Mouse (Mus musculus): ENCODE results near the gene Slc35e3.

The Slc35e3 gene

DNA sequence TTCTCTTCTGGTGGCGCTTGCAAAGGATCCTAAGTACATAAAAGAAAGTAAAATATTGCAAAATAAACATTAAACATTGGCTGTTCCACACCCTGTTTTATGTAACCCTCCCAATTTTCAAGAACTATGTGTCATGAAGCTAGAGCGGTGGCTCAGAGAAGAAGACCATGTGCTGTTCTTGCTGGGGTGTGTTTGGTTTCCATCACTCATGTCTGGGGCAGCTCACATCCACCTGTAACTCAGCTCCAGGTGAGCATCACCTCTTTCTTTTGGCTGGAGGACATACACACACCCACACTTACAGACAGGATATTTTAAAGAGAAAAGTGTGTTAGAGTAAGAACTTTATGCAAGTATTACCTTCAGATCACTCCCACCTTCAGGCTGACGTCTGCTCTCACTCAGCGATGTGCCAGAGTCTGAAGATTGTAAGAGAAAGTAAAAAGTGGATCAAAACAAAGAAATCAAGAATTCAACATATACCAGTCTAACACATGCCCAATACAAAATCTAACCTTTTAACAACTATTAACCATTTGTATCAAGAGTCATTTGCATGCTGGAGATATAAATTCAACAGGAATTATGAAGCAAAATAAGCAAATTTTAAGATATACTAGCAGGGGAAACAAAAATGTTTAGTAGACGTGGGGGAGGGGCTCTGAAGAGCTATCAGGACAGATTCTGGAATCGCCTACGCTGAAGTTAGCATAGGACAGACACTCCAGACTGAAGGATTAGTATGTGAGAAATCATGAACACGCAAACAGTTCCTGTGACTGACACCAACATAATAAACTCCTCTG is 49.9 kb downstream of the Slc35e3 start:
- no peak for DNase-seq

DNA sequence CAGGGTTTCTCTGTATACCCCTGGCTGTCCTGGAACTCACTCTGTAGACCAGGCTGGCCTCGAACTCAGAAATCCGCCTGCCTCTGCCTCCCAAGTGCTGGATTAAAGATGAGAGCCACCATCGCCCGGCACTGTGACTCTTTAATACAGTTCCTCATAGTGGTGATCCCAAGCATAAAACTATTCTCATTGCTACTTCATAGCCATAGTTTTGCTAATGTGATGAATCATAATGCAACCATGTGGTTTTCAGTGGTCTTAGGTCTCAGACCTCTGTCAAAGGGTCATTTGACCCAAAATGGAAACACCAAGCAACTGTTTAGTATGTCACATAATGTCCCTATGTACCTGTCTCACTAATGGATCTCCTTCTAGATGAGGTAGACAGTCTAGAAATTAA is 50.6 kb downstream of the Slc35e3 start:
- no peak for DNase-seq

DNA sequence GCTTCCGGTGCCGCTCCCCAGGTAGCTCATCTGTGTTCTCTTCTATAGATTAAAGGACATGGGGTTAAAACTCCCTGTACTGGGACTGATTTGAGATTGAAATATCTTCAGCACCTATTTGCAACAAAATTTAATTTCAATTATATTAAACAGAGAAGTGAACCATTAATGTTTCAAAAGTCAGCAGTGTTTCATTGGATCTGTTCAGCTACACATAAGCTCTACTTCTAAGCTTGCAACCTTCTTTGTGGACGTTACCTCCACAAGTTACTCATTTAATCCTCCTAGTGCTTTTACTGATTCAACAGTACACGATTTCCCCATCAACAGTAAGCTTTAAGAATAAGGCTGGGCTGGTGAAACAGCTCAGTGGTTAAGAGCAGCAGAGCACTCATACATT is 51.1 kb downstream of the Slc35e3 start:
- DNase-seq: no peak

DNA sequence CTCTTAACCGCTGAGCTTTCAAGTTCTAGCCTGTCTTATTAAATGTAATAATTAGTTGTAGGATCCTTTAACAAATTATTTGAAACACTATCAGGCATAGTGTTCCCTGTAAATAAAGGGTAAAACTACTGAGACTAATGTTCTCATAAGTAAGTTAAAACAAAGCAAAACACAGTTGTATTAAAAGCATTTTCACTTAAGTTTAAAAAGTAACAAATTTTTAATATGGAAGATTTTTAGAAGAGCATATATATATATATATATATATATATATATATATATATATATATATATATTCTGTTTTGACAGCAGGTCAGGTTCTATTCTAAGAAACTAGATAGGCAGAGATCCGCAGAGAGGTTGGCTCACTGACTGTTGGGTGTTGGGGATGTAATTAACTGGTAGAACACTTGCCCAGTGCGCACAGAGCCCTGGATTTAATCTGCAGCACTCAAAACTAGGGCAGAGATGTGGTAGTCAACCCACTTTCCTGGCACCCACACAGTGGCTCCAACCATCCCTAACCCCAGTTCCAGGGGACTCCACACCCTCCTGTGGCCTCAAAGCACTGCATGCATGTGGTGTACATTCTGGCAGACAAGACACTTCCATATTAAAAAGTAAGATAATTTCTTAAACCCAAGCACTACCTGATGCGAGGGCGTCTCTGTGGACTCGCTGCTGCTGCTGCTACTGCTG is 51.8 kb downstream of the Slc35e3 start:
- DNase-seq: no peak

DNA sequence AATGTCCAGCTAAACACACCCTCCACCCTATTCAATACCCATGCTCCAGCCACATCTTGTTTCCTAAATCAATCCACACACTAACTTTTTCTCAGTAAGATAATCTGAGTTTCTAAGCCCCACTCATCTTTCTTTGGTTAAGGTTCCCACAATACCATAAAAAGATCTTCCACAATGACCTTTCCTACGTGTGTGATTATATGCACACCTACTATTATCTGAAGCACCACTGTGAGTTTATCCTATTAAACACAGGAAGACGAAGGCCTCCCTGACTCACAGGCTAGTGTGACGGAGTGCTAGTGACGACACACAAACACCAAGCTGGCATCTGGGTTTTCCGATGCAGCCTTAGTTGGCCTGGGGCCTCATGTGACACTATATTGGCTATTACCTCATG is 53.2 kb downstream of the Slc35e3 start:
- no peak for DNase-seq

DNA sequence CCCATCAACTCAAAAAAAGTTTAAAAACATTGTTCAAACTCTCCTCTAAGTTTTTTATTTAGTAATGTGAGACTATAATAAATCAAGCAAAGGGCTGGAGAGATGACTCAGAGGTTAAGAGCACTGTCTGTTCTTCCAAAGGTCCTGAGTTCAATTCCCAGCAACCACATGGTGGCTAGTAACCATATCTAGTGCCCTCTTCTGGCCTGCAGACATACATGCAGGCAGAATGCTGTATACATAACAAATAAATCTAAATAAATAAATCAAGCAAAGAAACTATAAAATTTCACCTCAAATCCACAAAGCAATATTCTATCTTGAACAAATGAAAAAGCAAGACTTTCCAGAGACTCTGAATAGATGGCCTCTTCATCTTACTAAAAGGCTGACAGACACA is 54.0 kb downstream of the Slc35e3 start:
- no peak for DNase-seq

DNA sequence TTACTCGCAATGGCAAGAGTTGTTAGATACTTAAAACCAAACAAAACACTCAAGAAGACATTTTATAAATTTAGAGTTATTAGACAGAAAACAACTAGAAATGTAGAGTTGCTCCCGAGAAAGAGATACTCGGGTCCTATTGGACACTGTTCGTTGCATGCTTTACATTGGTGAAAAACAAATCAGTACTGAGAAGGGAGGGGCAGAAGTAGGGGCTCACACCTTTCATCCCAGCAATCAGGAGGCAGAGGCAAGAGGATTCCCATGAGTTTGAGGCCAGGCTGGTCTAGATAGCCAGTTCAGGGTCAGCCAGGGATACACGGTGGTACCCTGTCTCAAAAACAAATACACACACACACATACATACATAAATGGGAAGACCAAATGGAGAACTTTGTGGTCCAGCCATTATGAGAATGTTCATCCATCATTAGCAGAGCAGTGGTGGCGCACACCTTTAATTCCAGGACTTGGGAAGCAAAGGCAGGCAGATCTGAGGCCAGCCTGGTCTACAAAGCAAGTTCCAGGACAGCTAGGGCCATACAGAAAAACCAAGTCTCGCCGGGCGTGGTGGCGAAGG is 54.7 kb downstream of the Slc35e3 start:
- no peak for DNase-seq

DNA sequence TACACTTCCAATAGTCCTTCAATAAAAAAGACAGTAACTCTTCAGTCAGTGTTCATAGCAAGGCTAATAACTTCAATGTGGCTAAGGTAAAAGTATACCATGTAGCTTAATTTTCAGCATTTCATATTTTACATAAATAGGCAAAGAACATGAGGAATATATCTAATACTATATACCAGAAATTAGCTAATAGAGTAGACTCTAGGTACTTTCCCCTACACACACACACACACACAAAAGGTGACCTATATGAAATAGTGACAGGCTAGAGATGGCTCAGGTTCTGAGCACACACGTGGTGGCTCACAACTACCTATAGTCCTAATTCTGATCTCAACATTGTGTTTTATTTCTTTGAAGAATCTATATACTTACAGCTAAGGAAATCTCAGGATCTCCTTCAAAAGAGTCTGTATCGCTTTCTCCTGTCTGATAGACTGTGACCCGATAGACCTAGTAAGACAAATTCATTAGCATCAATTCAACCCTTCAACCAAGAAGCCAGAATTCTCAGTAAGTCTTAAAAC is 55.3 kb downstream of the Slc35e3 start:
- DNase-seq: no peak

DNA sequence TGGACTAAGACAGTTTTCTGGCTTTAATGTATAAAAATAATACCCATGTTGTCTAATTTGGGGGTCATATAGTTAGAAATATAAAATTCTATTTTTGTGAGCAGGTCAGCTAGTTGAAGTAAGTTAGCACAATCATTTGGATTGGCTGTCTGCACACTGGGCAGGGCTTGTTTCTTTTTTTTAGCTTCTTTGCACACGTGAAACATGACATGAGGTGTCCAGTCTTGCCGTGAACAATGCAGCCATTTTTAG is 56.1 kb downstream of the Slc35e3 start:
- no peak for DNase-seq

DNA sequence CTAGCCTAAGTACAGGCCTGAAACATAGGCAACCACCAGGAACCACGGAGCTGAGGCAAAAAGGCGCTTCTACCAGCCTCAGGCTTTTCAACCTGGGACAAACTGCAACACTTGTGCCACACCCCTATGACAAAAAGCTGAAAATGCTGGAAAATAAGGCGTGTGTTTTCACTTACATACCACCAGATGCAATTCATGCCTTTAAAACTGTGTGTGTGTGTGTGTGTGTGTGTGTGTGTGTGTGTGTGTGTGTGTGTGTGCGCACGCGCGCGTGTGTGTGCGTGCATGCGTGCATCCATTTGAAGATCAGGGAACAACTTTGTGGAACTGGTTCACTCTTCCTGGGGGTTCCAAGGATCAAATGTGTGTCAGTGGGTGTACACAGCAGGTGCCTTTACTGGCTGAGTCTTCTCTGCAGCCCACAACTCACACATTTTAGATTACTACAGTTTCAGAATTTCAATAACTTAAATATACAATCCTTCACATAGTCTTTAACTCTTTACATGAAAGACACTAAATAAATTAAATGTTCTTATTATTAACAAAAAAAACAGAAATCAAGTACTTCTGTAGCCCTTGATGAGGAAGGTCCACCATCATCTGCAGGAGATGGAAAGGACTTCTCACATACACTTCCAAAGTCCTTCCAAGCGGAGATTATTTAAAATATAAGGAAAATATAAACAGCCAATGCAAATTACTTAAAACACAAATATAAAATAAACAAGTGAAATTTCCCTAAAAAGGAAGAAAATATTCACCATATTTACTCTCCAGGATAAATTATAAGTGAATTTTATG is 56.7 kb downstream of the Slc35e3 start:
- DNase-seq: no peak

DNA sequence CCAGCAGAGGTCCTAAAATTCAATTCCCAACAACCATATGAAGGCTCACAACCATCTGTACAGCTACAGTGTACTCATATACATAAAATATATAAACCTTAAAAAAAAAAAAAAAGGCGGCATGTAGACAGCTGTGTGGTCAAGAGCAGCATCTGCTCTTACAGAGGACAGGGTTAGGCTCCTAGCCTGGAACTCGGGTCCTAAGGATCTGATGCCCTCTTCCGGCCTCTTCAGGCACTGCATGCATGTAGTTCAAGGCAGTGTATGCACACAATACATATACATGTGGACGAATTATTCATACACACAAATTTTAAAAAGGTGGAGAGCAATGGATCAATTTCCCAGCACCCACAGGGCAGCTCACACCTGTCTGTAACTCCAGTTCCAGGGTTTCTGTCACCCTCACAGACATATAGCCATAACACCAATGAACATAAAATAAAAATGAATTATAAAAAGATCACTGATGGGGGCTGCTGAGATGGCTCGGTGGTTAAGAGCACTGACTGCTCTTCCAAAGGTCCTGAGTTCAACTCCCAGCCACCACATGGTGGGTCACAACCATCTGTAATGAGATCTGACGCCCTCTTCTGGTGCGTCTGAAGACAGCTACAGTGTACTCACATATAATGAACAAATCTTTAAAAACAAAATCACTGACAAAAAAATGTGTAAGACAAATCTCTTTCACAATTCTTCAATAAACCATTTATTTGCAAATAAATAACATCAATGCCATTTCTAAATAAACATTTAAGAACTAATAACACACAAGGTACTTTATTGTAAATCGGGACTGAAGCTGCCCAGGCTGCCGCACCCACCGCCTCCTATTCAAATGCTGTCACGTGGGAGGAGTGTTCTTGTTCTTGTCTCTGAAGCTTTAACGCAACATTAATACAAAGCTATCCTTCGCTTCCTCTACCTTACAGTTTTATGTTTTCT is 57.7 kb downstream of the Slc35e3 start:
- peak; percentile 39 to 45 for DNase-seq

DNA sequence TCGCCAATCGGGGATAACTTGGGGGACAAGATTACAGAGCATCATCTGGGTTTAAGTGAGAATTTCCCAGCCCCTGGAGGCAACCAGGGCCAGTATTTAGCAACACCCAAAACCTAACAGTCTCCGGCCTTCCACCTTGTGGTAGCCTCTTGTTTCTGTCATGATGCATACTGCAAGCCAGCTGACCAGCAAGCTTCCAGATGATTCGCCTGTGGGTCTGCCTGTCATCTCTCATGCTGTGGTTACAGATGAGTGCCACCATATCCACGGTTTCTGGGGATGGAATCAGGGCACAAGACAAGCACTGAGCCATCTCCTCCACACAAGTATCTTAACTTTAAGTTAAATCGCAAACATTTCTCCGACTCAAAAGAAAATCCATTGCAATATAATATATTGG is 58.6 kb downstream of the Slc35e3 start:
- DNase-seq: no peak

DNA sequence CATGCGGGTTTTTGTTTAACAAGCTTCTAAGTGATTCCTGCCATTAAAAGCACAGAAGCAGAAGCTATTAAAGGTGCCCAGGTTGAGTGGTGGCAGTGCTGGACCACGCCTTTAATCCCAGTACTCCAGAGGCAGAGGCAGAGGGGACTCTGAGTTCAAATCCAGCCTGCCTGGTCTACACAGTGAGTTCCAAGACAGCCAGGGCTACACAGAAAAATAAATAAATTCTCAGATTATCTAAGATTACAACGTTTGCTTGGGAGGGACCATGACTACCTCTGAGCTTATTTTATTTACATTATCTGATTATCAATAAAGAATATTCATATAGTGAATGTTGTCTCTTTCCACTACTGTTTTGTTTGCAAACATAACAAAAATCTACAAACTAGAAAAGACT is 59.1 kb downstream of the Slc35e3 start:
- no peak for DNase-seq

DNA sequence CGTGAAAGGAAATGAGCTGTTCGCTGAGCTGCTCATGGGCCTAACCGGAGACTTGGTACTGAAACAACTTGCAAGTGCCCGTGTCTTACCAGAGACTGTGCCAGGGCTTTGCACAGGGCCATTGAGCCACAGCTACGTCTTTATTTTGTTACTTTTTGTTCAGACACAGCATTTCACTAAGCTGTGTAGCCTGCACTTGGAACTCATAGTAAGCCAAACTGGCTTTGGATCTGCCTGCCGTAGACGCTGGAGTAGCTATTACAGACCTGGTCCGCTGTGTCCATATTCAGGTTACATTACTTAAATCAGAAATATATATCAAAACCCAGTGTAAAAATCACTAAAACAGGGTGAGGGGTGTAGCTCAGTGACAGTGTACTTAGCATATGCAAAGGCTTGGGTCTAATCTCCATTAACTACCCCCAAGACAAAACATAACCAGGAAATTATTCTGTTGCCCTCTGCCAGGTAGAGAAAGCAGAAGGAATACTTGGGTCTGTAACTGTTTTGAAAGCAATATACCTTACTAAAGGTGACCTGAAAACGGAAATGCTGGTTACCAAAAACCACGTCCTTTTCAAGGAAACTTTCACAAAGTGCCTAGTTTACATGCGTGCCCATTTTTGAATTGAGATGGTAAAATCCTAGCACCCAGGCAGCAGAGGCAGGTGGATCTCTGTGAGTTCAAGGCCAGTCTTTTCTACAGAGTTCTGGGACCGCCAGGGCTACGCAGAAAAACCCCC is 60.1 kb downstream of the Slc35e3 start:
- no peak for DNase-seq

DNA sequence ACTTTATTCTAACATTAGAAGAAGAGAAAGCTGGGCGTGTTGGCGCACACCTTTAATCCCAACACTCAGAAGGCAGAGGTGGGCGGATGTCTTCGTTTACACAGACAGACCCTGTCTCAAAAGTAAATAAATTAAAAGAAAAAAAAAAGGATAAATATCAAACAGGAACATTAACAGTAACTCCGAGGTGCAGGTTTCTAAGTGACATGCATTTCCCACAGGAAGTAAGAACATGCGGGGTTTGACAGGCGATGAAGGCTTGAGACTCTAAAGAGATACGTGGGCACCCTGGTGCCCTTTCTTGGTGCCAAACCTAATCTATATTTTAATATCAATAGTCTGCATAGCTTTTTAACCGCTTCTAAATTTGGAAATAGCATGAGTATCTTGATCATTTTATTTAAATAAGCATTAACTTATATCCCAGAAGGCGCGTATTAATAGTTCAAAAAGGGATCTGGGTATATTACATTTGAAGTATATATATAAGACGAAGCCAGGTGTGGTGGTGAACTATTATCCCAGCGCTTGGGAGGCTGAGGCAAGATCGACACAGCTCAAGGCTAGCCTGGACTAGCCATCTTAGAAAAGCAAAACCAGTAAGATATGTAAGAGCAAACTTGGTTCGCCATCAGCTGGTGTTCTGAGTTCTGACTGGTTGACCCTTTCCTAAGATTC is 60.9 kb downstream of the Slc35e3 start:
- no peak for DNase-seq

DNA sequence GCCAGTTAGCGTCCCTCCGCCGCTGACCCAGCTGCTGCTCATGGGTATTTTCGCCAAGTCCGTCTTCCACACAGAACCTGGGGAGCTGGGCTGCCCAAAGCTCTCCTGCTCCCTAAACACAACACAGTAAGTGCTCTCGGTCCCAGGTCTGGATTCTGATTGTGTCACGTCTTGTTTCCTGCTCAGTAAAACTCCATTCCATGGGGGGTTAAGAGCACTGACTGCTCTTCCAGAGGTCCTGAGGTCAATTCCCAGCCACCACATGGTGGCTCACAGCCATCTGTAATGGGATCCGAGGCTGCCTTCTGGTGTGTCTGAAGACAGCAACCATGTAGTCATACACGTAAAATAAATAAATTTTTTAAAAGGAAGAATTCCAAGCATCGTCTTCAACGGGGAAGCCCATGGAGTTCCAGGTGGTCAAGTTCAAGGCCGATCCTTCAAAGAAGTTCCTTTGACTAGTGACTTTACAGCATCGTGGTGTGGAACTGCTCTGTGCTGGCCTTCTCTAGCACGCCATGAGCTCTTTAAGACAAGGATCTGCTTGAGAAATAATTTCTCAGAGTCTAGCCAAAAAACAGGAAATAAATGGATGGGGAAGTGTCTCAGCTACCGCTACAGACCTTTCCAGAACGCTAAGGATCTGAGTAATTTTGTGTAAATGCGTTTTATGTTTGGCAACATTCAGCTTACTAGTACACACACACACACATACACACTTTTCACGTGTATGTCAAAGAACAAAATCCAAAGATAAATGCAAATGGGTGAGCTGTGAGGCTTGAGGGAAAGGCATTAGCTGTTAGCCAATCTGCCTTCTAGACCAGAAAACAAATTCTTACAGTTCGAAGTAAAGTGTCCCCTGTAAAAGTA is 61.6 kb downstream of the Slc35e3 start:
- DNase-seq: no peak

DNA sequence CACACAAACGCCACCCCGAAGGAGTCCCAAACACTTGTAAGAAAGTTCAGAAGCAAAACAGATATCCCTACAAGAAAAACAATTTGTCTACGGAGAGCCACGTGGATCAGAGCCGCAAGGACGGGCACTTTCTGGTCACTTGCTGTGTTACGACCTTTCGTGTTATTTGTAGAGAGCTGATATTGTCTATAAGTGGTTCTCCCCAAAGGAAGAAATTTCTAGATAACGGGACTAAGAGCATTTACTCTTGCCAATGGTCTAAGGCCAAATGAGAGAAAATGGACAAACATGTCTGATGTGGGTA is 62.5 kb downstream of the Slc35e3 start:
- no peak for DNase-seq
